Mouse (Mus musculus) NIH3T3 (cell line): ENCODE results near the gene Cep89.
A peak's percentile ranks its signal among the peaks of the same experiment; 100 is the strongest.

Experiments used
- DNase-seq: peaks from one replicate; pipeline ENCODE4 v3.0.0-alpha.2; 2012; ENCODE audit warnings: low read depth

Gene Cep89

DNA sequence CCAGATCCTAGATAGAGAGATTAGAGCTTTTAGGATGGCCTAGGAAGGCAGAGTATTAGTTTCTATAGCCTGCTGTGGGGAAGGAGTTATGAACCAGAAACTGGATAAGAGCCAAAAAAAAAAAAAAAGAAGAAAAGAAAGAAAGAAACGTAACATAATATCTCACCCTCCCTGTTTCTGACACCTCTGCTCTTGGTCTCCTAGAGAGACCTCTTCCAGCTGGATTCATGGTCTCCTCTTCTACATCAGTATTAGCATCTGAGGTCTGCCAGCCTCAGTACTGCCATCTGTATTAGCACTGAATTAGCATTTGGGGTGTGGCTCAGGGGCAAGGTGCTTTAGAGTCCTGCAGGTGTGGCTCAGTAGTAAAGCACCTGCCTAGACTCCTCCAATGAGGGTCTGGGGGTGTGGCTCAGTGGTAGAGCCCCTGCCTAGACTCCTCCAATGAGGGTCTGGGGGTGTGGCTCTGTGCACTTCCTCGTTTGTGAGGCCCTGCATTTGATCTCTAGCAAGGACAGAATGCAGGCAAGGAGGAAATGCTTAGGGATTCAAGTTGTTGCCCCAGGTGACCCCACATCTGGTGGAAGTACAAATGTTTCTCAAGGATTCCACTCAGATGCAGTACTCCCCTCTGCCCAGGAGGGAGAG is 14.0 kb upstream of the Cep89 start:
- no peak for DNase-seq

DNA sequence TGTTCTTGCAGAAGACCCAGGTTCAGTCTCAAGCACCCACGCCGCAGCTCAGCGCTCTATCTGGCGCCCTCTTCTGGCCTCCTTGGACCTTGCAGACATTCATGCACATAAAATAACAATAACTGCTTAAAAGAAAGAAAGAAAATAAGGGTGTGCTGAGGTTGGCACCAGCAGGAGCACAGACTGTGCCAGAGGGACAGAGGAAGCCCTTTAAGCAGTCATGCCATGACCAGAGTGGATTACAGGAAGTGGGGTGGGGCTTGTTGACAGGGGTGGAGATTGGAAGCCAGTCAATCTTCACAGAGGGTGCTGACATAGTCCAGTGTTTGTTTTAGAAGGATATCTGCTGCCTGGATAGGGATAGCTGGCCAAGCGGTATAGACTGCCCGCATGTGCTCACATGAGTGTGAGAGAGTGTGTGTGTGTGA is 10.3 kb upstream of the Cep89 start:
- DNase-seq: peak; percentile 52

DNA sequence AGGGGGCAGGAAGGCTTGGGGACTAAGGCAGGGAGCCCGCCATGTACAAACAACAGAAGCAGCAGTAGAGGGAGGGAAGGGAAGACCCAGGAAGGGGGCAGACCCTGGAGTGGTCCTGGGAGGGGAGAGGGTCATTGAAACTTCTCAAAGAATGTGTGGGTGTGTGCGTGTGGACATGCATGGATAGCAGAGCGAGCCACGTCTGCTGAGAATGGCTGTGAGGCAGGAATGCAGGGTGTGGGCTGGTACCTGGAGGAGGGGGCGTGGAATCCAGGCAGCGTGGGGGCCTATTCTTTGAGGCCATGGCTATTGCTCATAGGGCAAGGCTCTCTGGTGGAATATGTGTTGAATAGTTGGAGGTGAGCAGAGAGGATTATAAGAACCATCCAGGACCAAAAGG is 8.1 kb upstream of the Cep89 start:
- DNase-seq: no peak

DNA sequence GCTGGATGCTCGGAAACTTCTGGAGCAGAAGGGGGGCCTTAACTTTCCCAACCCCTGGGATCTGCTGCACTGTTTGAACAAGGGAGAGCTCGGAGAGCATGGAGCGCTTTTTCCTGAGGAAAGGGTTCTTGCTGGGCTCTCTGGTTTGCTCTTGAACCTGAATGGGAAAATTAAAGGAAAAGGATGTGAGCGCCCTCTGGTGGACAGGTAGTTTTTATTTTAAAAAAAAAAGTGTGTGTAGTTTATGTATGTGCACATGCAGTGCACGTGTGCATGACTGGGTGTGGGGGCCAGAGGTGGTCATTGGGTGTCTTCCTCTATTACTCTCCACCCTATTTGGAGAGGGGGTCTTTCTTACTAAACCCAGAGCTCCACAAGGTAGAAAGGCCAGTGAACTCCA is 3.9 kb upstream of the Cep89 start:
- DNase-seq: peak; percentile 65

DNA sequence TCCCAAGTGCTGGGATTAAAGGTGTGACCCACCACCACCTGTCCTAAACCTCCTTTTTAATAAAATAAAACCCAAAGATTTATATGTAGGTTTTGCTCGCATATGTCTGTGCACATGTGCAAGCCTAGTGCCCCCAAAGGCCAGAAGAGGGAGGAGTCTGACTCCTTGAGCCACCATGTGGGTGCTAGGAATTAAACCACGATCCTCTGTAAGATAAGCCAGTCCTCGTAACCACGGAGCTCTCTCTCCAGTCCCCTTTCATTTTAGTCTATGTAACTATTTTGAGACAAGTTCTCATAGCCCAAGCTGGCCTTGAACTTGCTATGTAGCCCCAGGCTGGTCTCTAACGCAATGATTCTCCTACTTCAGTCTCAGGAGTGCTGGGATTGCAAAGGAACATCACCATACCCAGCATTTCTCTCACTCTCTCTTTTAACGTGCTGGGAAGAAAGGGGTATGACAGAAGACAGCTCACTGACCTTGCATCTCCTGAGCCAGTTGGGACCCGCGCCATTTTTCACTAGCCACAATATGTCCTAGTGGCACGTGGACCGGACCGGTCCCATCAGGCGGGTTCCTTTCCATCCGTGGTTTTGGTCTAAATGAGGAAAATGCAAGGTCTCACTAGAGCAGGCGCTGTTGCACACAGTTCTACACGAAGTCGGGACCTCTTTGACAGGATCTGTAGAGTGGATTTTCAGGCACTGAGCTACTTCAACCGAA is 940 bp upstream of the Cep89 start:
- DNase-seq: peak; percentile 34

DNA sequence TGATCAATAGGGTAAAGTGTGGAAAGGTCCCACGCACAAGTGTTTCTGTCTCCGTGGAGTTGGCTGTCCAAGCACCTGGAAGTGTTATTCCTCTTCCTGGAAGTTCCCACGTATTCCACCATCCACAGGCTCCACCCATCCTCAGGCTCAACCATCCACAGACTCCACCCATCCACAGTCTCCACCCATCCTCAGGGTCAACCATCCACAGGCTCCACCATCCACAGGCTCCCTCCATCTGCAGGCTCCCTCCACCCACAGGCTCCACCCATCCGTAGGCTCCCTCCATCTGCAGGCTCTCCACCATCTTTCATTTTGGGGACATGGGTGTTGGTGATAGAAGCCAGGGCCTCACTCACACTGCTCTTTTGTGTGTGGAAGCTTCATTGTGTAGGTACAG is 4.3 kb downstream of the Cep89 start:
- DNase-seq: no peak

DNA sequence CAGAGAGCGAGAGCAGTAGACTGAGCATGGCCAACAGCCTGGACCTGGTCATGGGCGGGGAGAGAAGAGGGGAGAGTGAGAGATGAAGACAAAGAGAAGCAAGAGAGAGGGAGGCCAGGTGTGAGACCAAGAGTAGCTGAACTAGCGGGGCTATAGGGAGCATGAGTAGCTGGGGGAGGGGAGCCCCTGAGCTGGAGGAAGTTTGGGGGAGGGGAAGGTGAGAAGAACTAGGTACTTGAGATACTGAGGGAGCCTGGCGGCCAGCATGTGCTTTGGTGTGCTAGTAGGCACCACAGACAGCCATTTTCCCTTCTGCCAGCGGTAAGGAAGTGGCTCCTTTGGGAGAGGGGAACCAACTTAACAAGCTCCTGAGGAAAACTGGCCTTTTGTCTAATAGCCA is 18.4 kb downstream of the Cep89 start:
- DNase-seq: no peak

DNA sequence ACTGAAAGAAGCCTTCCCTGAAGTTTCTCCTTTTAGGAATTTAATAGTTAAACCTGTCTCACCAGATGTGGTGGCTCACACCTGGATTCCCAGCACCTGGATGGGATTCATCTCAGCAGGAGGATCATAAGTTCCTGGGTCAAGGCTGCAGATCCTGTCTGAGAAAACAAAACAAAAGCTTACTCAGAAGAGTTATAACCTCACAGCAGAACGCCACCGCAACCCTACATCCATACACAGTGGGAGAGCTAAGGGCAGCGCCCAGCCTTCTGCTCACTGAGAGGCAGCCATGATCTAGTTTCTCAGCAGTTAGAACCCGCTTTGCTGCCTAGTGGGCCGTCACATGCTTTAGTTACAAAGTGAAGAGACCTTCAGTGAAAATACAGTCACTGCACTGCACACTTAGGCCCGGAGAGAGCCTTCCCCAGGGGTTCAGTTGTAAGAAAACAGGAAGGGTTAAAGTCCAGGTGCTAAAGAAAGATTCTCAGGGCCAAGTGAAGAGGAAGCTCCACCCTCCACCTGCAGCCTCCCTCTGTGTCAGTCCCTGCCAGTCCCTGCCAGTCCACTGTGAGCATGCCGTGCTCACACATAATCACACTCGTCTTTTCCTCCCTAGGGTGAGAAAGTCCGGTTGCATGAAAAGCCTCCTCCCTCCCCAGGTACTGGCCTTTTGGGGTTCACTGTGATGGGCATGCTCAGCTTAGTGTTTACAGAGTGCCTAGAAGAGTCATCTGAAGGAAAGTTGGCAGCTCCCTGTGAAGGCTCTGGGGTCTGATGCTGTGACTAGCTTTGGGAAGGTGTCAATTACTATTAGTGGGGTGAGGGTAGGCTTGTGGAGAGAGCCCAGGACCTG is 19.2 kb downstream of the Cep89 start:
- peak; percentile 9 for DNase-seq

DNA sequence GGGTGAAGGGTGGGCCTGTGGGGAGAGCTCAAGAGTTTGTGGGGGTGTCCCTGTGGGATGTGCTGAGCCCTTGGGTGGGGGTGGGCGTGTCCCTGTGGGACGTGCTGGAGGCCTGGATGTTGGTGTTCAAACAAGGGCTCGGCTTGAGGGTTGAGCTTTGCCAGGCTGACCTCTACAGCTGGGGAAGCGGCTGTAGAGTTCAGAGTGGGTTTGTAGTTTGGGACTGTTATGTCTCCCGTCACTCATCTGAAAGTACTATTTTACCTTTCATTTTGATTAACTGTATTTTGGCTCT is 19.8 kb downstream of the Cep89 start:
- no peak for DNase-seq

DNA sequence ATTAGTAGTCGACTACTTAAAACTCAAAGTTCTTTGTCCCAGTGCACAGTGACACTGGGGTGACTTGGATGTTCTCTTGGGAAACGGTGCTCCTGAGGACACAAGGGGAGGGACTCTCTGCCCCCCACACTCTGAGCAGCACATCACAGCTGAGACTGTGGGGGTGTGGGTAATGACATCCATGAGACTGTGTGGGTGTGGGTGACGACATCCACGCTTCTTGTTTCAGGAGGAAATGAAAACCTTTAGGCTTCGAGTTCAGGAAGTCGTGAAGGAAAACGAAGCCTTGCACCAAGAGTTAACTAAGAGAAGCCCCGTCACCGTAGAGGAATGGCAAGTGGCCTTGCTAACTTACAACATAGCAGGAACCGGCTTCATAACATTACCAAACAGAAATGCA is 26.2 kb downstream of the Cep89 start:
- no peak for DNase-seq

DNA sequence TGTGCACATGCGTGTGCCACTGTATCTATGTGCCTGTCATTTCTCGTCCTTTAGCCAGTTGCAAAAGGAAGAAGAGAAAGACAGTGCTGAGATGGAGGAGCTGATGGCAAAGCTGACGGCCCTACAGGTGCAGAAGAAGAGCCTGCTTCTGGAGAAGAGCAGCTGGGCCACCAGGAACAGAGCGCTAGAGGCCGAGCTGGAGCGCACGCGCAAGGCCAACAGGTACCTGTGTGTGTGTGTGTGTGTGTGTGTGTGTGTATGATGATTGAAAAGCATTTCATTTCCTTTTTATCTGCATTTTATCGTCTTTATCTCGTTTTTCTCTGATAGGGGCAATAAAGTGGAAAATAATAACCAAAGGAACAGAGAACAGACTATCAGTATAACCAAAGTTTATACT is 31.3 kb downstream of the Cep89 start:
- DNase-seq: no peak

DNA sequence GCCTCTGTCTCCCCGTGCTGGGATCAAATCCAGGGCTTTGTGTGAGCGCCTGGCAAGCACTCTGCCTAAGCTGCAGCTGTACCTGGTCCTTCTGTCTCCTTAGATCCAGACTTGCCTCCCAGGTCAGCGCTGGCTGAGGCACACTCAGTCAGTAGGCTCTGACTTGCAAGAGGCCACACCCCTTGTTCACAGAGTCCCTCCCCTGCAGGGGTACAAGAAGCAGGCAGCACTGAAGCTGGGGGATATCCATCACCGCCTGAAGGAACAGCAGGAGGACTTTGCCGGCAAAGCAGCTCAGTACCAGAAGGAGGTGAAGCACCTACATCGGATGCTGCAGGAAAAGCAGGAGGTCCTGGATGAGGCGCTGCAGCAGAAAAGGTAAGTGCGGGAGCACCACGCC is 38.4 kb downstream of the Cep89 start:
- no peak for DNase-seq

DNA sequence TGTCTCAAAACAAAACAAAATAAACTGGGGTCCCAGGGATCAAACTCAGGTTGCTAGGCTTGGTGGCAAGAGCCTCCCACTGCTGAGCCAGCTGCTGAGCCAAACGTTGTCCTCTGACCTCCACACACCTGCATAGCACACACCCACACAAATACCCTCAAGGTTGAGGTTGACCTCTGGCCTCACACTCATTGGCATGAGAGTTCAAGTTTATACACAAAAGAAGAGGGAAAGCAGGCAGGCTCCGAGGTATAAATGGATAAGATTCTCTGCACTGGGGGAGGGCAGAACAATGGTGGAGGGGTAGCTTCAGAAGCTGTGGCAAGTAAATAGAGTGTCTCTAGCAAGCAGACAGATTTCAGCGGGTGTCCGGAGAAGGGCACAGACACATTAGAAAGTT is 50.7 kb downstream of the Cep89 start:
- no peak for DNase-seq

DNA sequence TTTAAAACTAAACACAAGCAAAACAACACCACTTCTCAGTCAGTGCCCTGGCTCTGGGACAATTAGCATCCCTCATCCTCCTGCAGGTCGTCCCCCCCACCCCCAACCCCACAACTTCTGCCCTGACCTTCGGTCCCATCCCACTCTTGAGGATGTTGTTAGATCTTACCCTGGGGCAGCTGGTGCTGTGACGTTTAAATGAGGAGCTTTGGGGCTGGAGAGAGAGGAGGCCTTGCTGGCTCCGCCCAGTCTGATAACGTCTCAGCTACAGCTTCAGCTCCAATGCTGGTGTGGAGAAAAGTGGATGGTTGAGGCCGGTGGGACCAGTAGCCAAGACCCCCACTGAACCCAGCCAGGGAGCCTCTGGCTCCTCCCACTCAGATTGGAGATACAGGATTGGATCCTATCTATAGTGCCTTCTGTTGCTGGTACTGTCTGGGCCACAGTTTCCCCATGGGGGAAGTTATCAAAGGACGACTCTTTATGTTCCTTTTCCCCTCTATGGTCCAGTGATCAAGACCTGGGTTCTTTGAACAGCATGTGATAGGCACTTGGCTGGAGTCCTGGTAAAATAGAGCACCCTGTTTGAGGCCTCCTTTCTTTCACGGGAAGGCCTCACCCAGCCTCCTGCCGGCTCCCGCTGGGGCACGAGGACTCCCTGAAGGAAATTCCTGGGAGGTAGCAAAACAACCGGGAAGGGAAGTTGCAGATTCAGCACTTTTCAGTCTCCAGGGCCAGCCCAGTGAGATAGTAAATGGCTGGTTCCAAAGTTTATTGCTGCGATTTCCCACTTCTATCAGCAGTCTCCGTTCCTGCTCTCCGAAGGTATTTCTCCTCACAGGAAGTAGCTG is 51.4 kb downstream of the Cep89 start, which contains the start of gene Slc7a9:
Gene Slc7a9 (plus strand): TSS at position 801 of the 851 bp plus-strand sequence.
- no peak for DNase-seq

DNA sequence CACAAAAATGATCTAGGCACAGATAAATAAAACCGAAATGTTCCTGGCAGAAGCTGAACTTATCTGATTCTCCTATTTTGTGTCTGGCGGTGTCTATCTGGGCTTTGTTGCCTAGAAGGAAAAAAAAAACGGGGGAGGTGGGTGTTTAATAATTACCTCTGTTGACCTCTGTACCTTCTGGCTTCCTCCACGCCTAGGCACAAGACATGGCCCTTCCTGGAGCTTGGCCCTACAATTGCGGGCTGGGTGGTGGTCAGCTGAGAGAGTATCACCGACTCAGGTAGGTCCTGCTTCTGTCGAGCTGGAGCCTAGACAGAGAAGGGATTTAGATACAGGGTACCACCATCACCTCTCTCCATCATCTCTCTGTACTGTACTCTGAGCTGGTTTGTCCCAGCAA is 52.0 kb downstream of the Cep89 start:
- no peak for DNase-seq

DNA sequence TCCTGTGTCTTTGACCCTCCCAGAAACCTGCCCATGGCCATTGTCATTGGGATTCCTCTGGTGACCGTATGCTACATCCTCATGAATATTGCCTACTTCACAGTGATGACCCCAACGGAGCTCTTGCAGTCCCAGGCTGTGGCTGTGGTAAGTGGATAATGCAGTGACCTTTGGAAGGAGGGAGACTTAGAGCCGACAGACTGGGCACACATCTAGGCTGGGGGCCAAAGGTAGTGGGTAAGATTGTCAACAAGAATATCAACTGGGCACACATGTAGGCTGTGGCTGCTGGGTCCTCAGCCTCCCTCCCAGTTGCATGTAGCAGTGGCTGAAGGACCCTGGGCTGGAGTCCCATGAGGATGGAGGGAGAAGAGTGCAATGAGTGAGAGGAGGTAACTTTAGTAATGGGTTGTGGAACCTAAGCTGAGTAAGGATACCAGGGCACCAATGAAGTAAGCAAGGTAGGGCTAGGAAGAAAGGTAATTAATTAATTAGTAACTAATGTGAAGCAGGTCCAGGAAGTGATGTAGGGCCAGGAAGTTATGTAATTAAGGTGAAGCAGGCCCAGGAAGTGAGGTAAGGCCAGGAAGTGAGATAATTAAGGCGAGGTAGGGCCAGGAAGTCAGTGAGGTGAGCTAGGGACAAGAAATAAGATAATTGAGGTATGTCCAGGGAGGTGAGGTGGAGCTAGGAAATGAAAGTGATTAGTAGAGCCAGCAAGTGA is 59.4 kb downstream of the Cep89 start:
- no peak for DNase-seq

DNA sequence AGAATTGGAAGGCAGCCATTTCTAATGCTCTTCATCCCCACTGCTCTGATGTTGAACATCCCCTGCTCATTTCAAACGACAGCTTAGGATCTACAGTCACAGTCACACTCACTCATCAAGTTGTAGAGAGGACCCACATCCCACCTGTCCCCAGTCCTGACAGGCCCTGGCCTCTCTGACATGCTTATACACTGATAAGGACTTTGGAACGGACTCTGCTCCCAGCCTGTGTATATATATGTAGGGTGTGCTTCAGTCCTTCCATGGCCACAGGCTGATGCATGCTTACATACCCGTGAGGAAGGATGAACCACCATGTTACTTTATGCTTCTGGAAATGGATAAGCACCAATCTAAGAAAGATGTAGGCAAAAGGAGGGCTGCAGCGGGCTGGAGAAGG is 64.1 kb downstream of the Cep89 start:
- DNase-seq: no peak

DNA sequence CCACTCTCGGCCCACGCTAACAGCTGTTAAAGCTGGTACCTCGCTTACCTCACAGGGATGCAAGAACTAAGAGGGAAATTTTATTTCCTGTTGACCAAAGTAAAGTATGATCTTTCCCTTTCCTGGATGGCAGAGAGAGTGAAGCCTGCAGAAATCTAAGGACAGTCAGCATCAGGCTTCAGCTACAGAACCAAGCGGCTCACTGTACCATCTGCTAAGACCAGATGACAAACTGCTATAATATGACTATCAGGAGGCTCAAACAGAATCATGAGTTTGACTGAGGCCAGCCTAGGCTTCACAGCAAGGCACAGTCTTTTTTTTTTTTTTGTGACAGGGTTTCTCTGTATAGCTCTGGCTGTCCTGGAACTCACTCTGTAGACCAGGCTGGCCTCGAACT is 68.2 kb downstream of the Cep89 start:
- no peak for DNase-seq

DNA sequence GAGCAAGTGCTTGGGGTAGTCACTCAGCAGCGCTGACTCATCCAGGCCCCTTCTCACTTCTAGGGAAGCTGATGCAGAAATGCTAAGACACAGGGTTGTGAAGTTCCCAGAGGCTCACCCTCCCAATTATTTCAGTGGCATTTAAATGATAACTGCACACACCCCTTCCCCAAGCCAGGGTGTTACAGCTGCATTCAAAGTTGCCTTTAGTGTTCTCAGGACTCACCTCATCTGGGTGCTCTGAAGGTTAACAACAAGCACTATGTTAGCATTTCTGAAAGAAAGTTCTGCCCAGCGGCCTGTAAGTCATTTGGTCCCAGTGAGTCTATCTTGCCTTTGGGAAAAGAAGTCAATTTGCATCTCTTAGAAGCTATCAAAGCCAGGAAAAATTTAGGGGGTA is 71.0 kb downstream of the Cep89 start:
- no peak for DNase-seq

DNA sequence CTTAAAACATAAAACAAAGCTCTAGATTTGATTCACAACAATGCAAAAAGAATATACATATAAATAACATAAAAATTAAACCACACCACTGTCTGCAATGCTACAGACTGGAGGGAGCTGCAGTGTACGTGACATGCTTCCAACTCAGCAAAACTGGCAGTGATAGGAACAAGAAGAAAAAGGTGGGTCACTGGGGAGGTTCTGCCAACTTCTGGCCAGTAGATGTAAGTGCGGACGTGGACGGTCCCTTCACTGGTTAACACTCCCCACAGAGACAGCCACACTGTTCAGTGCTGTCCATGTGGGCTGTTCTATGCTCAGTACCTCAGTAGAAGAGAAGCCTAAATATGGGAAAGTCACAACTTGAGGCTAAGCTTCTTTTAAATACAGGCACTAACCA is 74.0 kb downstream of the Cep89 start:
- no peak for DNase-seq

DNA sequence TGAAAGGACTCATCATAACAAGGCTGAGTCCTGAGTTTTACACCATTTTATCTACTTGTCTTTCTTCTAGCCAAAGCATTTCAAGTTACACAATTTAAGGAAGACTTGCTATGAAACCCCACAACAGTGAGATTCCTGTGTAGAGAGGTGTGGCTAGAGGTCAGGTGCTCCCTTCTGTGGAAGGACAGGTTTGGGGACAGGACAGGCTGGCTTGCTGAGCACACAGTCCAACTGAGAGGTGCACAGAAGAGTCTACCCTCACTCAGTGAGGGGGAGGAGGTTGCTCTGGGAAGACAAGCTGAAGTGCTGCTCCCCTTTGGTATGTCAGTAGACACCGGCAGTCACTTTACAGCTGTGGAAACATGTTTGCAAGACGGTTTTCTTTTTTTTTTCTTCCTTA is 79.6 kb downstream of the Cep89 start:
- DNase-seq: no peak

DNA sequence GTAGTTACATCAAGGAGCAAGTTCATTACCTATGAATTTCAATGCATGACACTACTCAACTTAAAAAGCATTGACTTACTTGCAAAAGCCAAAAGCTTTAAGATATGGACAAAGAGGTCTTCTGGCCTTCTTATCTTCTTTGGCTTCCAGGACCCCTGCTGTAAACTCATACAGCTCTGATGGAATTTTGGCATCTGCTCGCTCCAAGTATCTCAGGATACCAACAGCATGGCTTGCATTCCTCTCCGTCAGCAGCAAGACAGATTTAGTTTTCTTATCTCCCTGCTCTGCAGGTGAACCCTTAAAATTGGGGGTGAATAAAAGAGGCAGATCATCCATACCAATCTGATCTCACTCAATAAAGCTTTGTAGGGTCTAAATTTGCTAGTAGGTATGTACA is 88.3 kb downstream of the Cep89 start:
- DNase-seq: no peak
